Mouse (Mus musculus): ENCODE measurements around the gene Nova2.

The Nova2 gene

DNA sequence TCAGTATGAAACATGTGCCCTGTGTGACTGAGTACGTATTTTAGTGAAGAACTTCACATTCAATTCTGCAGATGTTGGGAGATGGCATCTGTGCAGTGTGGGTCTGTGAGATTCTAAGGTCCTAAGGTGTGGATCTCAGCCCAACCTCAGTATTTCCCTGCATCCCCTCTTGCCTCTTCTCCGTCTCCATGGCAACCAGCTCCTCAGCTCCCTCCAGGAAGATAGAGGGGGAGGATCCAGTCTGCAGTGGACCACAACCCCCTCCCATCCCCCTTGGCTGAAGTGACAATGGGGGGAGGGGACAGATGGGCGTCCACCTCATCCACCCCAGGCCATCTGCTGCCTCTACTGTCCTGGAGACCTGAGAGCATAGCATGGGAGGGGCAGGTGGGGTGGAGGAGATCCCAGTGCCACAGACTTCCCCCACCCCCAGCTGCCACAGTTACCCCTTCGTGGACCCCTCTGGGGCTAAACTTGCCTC lies 1.9 kb upstream of the Nova2 start:
- in situ Hi-C loops (cut with MseI, MboI): no loop called here

DNA sequence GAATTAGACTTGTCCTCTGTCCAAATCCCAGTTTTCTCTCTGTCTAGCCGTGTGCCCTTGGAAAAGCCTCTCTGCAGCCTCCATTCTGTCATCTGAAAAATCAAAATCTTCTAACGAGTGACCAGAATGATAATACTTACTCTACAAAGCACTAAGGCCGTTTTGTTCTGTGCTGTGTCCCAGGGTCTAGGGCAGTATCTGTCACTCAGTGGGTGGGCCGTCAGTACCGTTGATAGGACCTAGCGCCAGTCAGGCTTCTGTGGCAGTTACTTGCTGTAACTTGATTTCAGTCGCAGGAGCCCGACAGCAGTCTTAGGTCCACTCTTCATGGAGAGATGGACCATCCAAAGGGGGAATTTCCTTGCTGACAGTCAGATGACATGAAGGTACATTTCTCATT lies 1.4 kb upstream of the Nova2 start:
- in situ Hi-C loops (cut with MseI, MboI): no loop called here

DNA sequence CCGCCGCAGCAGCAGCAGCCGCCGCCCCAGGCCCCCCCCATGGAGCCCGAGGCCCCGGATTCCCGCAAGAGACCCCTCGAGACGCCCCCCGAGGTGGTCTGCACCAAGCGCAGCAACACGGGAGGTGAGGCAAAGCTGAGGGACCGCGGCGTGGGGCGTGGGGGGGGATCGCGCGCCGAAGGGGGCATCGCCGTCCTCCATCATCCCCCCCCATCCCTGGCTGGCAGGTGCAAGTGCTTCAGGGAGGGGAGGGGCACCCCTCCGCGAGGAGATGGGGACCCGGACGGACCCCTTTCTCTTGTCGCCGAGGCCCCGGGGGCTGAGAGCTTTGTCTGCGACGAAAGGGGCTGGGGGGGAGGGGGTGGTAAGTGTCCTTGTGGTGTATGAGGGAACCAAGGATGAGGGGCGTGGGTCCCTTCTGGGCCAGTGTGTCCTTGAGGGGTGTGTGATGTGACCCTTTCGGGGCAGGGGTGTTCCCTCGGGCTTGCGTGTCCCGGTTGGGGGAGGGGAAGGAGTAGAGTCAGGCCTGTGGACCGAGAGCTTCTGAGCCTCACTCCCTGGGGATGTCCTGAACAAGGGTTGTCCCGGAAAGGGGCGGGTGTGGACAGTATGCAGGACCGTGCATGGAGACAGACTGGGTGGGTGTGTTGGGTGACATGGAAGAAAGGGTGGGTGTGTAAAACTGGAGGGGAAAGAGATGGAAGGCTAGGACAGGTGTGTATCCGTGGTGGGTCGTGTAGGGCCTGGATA lies 528 bp downstream of the Nova2 start:
- in situ Hi-C loops (cut with MseI, MboI): no loop called here

DNA sequence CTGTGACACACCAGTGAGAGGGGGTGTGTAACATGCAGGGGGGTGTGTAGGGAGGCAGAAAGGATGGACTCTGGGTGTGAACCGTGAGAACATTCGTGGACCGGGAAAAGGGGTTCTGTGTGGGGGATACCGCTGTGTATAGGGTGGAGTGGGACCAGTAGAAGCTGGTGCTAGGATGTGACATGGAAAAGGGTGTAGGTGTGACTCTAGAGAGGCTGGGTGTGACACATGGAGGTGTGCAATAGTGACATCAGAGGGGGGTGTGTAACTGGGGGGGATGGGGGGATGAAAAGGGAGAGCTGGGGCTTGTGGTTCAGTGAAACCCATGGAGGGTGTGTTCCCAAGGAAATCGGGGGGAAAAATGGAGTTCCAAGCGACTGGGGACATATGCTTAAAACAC lies 1.2 kb downstream of the Nova2 start:
- in situ Hi-C loops (cut with MseI, MboI): no loop called here

DNA sequence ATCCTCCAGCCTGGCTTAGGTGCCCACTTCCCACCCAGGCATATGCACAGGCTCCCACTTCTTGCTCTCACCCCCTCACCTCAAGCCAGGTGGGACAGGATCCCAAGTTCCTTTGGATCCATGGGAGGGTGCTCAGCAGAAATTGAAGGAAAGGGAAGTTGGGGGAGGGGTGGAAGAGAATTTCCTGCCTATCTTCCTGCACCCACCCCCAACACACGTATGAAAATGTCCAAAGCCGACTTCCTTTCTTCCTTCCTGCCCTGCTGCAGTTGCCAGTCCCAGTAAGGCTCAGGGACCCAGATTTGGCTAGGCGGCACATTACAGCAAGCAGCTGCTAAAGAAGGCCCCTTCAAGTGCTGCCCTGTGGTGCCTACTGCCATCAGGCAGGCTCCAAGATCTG lies 2.1 kb downstream of the Nova2 start:
- in situ Hi-C loops (cut with MseI, MboI): no loop called here

DNA sequence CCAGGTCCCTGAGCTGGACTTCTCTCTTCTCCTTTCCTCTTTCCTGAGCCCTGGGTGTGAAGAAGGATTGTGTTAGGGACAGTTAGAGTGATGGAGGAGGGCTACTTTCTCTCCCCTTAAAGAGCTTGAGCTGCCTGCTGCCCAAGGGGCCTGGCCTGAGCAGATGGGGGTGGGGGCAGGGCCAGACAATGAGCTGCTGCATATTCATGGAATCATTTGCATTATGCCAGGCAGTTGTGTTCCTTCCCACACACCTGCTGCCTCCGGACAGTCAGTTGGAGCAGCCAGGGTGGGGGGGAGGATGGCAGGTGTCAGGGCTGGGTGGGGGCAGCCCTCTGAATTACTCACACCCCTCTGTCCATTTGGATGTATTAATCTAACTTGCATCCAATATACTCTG lies 16.7 kb downstream of the Nova2 start:
- in situ Hi-C loops (cut with MseI, MboI): no loop called here

DNA sequence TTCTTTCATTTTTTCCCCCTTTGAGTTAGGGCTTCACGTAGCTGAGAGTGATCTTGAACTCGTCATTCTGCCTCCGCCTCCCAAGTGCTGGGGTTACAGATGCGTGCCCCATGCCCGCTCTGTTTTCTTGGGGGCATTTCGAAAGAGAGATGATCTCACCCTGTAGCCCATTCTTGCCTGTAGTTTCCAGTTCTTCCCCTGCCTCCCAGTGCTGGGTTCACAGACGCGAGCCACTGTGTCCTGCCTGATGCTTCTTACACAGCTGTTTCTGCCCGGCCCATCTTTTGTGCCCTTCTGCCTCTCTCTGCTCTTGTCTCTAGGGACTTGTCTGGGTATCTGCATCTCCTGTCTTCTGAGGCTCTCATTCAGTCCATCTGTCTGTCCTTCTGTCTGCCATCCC lies 17.1 kb downstream of the Nova2 start:
- in situ Hi-C loops (cut with MseI, MboI): no loop called here

DNA sequence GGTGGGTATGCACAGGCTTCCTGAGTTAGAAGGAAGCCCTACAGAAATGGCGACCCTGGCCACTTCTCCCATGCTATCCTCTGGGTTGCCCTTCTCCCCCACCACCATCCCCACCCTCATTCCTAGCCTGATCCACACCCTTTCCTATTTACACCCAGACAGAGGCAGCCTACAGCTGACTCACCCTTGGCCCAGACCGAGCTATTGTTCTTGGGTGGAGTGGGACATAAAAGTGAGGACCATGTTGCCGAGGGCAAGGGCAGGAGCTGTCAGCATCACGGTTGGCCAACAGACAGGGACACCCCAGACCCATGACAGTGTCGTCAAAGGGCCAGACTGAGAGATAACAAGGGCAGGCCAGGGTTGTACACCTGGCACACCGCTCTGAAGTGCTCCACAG lies 22.5 kb downstream of the Nova2 start:
- in situ Hi-C loops (cut with MseI, MboI): no loop called here

DNA sequence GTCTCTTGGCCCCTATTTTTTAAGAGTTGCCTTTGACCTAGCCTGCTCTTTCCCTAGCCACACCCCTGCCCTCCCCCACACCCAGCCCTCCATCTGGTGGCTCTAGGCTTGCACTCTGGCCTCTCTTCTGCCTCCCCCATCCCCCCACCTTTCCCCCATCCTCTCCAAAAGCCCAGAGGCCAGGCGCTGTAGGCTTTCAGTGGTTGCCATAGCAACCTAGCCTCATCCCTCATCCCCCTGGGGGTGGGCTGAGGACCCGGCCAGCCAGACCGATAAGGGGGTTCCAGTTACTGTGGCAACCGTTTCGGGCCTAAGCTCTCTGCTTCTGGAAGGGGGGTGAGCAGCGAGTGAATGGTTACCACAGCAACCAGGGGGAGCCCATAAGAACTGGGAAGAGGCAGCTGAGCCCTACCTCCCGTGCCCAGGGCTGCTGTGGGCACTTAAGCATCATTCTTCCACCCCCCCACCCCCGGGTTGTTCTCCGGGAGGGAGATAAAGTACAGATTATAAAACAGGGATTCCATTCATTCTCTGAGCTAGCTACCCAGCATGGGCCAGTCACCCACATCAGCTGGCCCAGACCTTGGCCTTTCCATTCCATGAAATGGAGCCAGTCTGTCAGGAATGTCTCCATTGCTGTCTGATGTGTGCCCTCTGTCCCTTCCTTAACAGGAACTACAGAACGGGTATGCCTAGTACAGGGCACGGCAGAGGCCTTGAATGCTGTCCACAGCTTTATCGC lies 24.3 kb downstream of the Nova2 start:
- in situ Hi-C loops (cut with MseI, MboI): no loop called here

DNA sequence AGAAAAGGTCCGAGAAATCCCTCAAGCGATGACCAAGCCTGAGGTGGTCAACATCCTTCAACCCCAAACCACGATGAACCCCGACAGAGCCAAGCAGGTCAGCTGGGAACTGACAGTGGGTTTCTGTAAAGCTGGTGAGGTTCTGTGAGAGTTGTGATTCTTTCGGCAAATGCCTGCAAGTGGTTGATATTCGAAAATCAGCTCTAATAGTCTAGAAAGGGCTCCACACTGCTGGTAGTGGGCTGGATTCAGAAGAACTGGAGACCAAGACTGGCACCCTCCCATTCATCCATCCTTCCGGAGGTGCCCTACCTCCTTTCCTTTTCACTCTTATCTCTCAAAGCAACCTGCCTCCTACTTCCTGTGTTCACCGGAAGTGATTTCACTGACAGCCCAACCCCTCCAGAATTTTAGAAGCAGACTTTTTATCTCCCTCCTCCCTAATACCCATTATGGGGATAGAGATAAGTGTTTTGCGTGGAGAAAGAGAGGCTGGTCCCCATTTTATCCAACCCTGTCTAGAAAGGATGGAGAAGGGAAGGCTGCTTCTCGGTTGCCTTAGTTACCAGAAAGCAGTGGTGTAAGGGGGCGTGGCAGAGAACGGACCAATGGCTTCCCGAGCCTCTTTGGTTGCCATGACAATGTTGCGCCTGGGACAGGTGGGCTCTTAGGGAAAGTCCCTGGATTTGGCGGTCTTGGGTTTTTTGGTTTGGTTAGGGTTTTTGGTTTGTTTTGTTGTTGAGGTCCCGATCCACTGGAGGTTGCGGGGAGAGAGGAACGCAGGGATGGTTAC lies 25.0 kb downstream of the Nova2 start:
- in situ Hi-C loops (cut with MseI, MboI): no loop called here

DNA sequence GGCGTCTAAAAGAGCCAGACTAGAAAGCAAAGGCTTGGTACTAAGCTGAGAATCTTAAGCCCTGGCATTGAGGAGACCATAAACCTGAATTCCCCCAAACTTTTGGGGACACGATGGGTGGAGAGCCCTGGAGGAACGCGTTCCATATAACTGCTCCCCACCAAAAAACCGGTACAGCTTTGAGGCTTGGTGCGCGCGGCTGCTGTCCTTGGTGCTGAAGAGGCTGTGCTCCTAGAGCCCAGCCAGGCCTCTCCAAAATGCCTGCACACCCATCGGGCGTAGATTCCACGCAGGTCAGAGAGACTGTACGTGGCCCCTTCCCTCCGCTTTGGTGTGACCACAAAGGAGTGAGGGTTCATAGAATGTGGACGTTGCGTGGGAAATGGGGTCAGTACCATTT lies 25.7 kb downstream of the Nova2 start:
- in situ Hi-C loops (cut with MseI, MboI): no loop called here

DNA sequence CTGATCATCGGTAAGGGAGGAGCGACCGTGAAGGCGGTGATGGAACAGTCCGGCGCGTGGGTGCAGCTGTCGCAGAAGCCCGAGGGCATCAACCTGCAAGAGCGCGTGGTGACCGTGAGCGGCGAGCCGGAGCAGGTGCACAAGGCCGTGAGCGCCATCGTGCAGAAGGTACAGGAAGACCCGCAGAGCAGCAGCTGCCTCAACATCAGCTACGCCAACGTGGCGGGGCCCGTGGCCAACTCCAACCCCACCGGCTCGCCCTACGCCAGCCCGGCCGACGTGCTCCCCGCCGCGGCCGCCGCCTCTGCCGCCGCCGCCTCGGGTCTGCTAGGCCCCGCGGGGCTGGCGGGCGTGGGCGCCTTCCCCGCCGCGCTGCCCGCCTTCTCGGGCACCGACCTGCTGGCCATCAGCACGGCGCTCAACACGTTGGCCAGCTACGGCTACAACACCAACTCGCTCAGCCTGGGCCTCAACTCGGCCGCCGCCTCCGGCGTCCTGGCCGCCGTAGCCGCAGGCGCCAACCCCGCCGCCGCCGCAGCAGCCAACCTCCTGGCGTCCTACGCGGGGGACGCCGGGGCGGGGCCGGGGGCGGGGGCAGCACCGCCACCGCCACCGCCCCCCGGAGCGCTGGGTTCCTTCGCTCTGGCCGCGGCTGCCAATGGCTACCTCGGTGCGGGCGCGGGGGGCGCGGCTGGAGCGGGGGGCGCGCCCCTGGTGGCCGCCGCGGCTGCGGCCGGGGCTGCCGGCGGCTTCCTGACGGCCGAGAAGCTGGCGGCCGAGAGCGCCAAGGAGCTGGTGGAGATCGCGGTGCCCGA lies 32.1 kb downstream of the Nova2 start:
- in situ Hi-C loops (cut with MseI, MboI): no loop called here

DNA sequence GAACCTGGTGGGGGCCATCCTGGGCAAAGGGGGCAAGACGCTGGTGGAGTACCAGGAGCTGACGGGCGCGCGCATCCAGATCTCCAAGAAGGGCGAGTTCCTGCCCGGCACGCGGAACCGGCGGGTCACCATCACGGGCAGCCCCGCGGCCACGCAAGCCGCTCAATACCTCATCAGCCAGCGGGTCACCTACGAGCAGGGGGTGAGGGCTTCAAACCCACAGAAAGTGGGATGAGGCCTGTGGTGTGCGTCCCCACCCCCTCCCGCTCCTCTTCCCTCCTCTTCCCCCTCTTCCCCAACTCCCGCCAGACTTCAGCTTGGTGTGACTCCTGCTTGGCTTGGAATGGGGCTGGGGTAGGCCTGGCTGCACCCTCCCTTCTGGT lies 32.7 kb downstream of the Nova2 start:
- in situ Hi-C loops (cut with MseI, MboI): no loop called here

DNA sequence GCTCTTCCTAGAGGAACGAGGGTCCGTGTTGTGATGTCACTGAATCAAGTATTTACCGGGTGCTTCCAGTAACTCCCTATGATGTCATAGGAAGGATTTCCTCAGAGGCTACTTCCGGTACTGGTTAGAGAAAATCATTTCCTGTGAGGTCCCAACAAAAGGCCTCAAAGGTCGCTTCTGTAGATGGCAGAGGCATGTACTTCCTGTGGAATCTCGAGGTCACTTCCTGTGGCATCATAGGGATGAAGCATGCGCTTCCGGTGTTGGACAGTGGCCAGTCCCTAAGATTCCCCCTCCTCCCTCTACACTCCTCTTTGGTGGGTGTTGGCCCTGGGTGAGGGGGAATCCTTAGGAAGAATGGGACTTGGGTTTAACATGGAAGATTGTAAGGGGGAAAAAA lies 33.8 kb downstream of the Nova2 start:
- in situ Hi-C loops (cut with MseI, MboI): no loop called here

DNA sequence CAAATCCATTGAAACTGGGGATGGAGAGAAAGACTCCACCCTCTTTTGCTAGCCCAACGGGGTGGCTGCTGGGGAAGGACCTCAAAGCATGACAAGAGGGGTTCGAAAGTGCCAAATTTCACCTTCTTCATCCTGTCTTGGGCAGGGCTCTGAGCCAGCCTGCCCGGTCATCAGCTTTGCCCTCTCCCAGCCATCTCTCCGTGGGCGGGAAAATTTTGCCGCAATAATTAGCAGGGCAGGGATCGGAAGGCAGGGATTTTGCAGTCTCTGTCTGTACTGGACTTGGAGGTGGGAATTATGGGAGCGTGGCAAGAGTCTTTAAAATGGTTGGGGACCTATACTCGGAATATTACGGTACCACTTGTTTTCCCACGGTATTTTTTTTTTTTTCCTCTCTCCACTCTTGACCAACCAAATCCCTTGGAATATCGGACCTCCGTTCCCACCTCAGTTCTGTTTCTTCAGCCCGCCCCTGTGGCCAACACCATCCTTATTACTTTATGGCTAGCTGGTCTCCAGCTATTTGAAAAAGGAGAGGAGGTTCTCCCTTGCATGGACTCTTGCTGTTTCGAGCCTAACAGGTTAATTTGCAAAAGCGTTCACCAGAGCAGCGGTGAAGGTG lies 36.6 kb downstream of the Nova2 start:
- in situ Hi-C loops (cut with MseI, MboI): no loop called here

DNA sequence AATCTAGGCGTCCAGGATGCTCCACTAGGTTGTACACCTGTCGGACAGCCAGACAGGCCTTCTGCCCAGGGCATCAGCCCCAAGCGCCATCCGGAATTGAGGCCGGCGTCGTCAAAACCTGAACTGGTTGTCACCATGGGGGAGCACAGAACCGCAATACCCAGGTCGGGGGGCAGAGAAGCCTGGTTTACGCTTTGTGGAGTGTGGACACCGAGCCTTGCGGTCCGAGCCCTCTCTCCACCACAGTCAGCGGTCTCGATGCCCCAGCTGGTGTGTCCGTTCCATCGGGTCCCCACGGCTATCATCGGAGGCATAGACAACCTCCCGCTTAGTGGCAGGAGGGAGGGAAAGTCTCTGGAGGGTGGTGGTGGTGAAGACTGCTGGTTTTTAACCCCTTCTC lies 37.1 kb downstream of the Nova2 start:
- in situ Hi-C loops (cut with MseI, MboI): no loop called here

DNA sequence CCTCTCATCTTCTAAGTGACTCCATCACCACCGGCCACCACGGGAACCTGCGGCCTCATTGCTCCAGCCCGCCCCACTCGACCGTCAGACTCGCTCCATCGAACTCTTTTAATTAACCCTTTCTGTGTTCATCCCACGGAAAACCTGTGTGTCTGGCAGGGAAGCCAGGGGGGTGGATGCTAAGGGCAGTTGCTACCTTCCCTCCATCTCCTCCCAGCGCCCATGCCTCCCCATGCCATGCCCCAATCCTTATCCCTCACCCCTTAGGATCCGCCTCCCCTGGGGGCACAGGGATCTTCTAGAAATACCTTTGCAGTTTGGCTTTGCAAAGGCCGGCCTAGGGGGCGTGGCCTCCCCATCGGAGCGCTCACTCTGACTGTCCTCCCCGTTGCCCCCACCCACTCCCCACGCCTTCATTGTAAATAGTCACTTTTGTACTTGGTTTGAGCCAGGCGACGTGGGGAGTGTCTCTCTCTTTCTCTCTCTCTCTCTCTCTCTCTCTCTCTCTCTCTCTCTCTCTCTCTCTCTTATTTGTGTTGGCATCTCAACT lies 37.7 kb downstream of the Nova2 start:
- in situ Hi-C loops (cut with MseI, MboI): no loop called here

DNA sequence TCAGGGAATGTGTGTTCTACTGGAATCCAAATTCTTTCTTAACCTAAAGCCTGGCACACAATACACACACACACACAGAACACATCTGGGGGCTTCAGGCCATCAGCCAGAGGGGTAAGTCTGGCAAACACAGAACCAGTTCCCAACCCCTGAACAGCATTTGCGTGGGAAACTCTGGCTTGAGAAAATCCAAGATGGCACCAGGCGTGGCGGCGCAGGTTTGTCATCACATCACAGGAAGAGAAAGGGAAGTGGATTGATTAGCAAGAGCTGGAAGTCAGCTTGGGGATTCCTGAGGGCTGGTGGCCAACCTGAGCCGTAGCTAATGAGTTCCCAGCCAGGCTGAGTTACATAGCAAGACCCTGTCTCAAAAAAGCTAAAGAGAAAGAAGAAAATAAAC lies 39.6 kb downstream of the Nova2 start:
- in situ Hi-C loops (cut with MseI, MboI): no loop called here

DNA sequence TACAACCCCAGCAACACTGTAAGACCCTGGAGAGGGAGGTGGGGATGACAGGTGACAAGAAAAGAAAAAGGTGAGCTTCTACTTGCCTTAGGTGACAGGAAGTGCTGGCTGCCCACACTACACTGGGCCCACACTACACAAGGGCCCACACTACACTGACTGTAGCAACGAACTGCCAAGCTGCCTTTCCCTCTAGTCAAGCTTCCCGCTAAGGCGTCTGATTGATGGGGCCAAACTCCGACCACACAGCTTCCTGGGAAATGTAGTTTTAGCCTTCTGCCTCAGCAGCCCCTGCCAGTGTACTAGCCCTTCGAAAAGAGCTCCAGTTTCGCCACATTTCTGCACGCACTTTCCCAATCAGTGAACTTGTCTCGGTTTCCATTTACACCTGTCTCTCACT lies 41.9 kb downstream of the Nova2 start:
- in situ Hi-C loops (cut with MseI, MboI): no loop called here

DNA sequence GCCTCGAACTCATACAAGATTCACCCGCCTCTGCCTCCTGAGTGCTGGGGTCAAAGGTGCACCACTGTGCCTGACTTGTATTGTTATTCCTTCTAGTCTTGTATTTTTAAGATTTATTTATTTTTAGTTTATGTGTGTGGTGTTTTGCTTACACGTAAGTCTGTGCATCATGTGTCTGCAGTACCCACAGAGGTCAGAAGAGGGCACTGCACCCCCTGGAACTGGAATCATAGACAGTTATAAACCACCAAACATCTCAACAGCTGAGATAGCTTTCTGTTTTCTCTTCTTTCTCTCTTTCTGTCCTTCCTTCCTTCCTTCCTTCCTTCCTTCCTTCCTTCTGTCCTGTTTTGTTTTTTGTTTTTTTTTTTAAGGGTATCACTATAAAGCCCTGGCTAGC lies 45.3 kb downstream of the Nova2 start:
- in situ Hi-C loops (cut with MseI, MboI): no loop called here

DNA sequence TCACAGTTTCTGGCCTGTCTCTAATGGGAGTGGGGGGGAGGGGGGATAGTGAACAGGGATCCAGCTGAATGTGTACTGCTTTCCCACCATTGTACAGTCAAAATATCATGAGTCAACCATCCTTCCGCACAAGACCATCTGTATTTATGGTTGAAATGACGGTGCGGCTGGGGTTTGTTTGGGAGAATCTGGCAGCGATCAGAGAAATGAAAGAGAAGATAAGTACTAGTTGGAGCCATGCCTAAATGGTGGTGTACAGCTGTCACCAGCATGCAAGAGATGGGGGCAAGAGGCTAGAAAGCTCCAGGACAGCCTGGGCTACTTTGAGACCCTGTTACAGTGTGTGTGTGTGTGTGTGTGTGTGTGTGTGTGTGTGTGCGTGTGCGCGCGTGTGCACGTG lies 52.7 kb downstream of the Nova2 start:
- in situ Hi-C loops (cut with MseI, MboI): no loop called here
